Mouse (Mus musculus): ENCODE measurements around the gene 2410141K09Rik.
"Not testable (repeated sequence)": the region's sequence is repeated elsewhere in the genome, so short reads cannot be mapped to it uniquely, and the experiment has no call there.

Gene 2410141K09Rik

DNA sequence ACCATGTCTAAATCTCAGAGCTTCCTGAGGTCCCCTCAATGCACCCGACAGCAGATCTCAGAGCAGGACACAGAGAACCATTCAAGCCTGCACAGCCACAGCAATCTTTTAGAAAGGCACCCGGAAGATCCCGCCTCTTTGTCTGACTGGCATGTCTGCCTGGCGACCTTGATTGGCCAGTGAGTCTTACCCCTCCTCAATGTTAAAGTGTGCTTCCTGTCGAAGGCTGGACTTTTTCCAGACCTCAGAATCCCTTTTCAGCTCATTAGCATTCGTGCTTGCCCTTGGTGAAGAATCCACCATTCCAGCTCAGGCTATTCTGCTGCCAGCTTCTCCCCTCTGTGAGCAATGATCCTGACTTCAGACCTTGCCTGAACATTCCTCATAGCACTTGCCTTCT lies at the start of gene 2410141K09Rik:
Gene 2410141K09Rik, minus strand, starts transcription at position 101 of the 400 bp plus-strand sequence.
- DNase-seq: not testable (repeated sequence)

DNA sequence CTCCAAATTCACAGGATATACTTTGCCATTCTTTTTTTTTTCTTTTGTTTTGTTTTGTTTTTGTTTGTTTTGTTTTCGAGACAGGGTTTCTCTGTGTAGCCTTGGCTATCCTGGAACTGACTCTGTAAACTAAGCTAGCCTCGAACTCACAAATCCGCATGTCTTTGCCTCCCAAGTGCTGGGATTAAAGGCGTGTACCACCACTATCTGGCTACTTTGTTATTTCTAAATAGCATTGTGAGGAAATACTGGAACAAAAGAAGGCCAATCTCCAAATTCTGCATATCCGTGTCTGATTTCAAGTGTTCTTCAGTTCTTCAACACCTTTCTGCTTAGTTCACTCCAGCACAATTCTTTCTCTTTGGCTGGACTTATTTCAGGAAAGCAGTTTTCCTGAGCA lies 14.1 kb downstream of the 2410141K09Rik start:
- DNase-seq: not testable (repeated sequence)

GRCm38 (mm10) chr13:66414962-66415361 lies 26.0 kb downstream of the 2410141K09Rik start:
- DNase-seq: not testable (repeated sequence)

All from embryo, embryonic 11 days (tissue).